Mouse (Mus musculus): ENCODE results near the gene Senp3. TPM values are rescaled to one million over a fixed set of nuclear protein-coding genes. Genes with fewer than 3 reads are reported as not detected.

The Senp3 gene
- polyA plus RNA-seq, 1 experiment from 2014 or later: 36.0 TPM

- no peaks in the 10 kb centered on the region for H3K9me3 ChIP-seq (ENCODE audit: low read length)
- no peak overlapping the region for H3K9ac ChIP-seq (replicated peaks; ENCODE audit: low read depth)
- DNase-seq (ENCODE audit: low spot score) (no peak), ATAC-seq (no peak)
- H3K27me3 ChIP-seq (replicated peaks; ENCODE audit: insufficient read depth, low read length): no peaks in the 10 kb centered on the region
- H3K27ac ChIP-seq (ENCODE audit: low read length): no peak overlapping the region
- H3K4me3 ChIP-seq (ENCODE audit: low read depth, low read length): no peak overlapping the region
- peaks cover 7% of the 10 kb centered on the region; the same call in 1 of the 2 replicates for H3K4me1 ChIP-seq (ENCODE audit: insufficient read depth, low read depth, low read length)
- 87% methylated on average over 5 of the region's 6 CpGs for WGBS
- no peak for TF ChIP-seq EP300 (IDR thresholded peaks at IDR 0.05)
- TF ChIP-seq CTCF (IDR thresholded peaks at IDR 0.05): no peak
- 0 out of 2 replicates have a peak, but pooled peaks cover 6% of the 10 kb centered on the region for H3K36me3 ChIP-seq (ENCODE audit: insufficient read depth, low read length)
- H3K4me2 ChIP-seq (replicated peaks; ENCODE audit: low read depth, low read length): no peak overlapping the region
Observed at GRCm38 (mm10) chr11:69692863-69693262, 11.0 kb upstream of the Senp3 start.

GRCm38 (mm10) chr11:69692196-69692811, 10.4 kb upstream of the Senp3 start:
- Histone ChIP-seq H3K36me3 (ENCODE audit: insufficient read depth, low read length) (0 out of 2 replicates have a peak, but pooled peaks cover 6% of the 10 kb centered on the region), H3K9me3 (ENCODE audit: low read length) (no peaks in the 10 kb centered on the region), H3K4me3 (ENCODE audit: low read depth, low read length) (no peak overlapping the region), H3K27ac (ENCODE audit: low read length) (no peak overlapping the region), H3K27me3 (replicated peaks; ENCODE audit: insufficient read depth, low read length) (no peaks in the 10 kb centered on the region), H3K4me2 (replicated peaks; ENCODE audit: low read depth, low read length) (no peak overlapping the region), H3K9ac (replicated peaks; ENCODE audit: low read depth) (no peak overlapping the region), H3K4me1 (ENCODE audit: insufficient read depth, low read depth, low read length) (peaks cover 7% of the 10 kb centered on the region; the same call in 1 of the 2 replicates)
- WGBS: 72% methylated on average over 9 of the region's 9 CpGs
- TF ChIP-seq CTCF (IDR thresholded peaks at IDR 0.05): no peak
- no peak for TF ChIP-seq EP300 (IDR thresholded peaks at IDR 0.05)
- DNase-seq (ENCODE audit: low spot score) (no peak), ATAC-seq (no peak)

- Histone ChIP-seq H3K36me3 (ENCODE audit: insufficient read depth, low read length) (0 out of 2 replicates have a peak, but pooled peaks cover 6% of the 10 kb centered on the region), H3K4me3 (ENCODE audit: low read depth, low read length) (no peak overlapping the region), H3K9me3 (ENCODE audit: low read length) (no peaks in the 10 kb centered on the region), H3K4me1 (ENCODE audit: insufficient read depth, low read depth, low read length) (peaks cover 17% of the 10 kb centered on the region), H3K27me3 (replicated peaks; ENCODE audit: insufficient read depth, low read length) (no peaks in the 10 kb centered on the region), H3K9ac (replicated peaks; ENCODE audit: low read depth) (no peak overlapping the region), H3K27ac (ENCODE audit: low read length) (no peak overlapping the region), H3K4me2 (replicated peaks; ENCODE audit: low read depth, low read length) (no peak overlapping the region)
- 91% methylated on average over 1 of the region's 1 CpGs for WGBS
- no peak for TF ChIP-seq EP300 (IDR thresholded peaks at IDR 0.05)
- ATAC-seq: no peak
- DNase-seq (ENCODE audit: low spot score): no peak
Observed at GRCm38 (mm10) chr11:69689891-69690290, 8.0 kb upstream of the Senp3 start.

- Histone ChIP-seq H3K27me3 (replicated peaks; ENCODE audit: insufficient read depth, low read length) (no peaks in the 10 kb centered on the region), H3K9me3 (ENCODE audit: low read length) (no peaks in the 10 kb centered on the region), H3K9ac (replicated peaks; ENCODE audit: low read depth) (no peak overlapping the region), H3K4me2 (replicated peaks; ENCODE audit: low read depth, low read length) (peak overlapping the region; percentile 51; the same call in 1 of the 2 replicates), H3K27ac (ENCODE audit: low read length) (peak overlapping the region; percentile 95; the same call in 1 of the 2 replicates), H3K4me3 (ENCODE audit: low read depth, low read length) (no peak overlapping the region), H3K36me3 (ENCODE audit: insufficient read depth, low read length) (0 out of 2 replicates have a peak, but pooled peaks cover 6% of the 10 kb centered on the region), H3K4me1 (ENCODE audit: insufficient read depth, low read depth, low read length) (peaks cover 34% of the 10 kb centered on the region)
- DNase-seq (ENCODE audit: low spot score) (no peak), ATAC-seq (no peak)
- TF ChIP-seq CTCF (IDR thresholded peaks at IDR 0.05) (no peak), EP300 (IDR thresholded peaks at IDR 0.05) (no peak)
- 51% methylated on average over 5 of the region's 5 CpGs for WGBS
Observed at GRCm38 (mm10) chr11:69687061-69687460, 5.2 kb upstream of the Senp3 start.

GRCm38 (mm10) chr11:69686377-69686776, 4.5 kb upstream of the Senp3 start:
- peak; percentile 78 for DNase-seq (ENCODE audit: low spot score)
- H3K36me3 ChIP-seq (ENCODE audit: insufficient read depth, low read length): 0 out of 2 replicates have a peak, but pooled peaks cover 4% of the 10 kb centered on the region
- no peak; the same call in 1 of the 2 replicates for ATAC-seq
- H3K4me1 ChIP-seq (ENCODE audit: insufficient read depth, low read depth, low read length): peaks cover 34% of the 10 kb centered on the region
- H3K9ac ChIP-seq (replicated peaks; ENCODE audit: low read depth): 0 out of 2 replicates have a peak overlapping the region, but pooled peaks have one; percentile 39
- H3K27me3 ChIP-seq (replicated peaks; ENCODE audit: insufficient read depth, low read length): no peaks in the 10 kb centered on the region
- no peaks in the 10 kb centered on the region for H3K9me3 ChIP-seq (ENCODE audit: low read length)
- TF ChIP-seq CTCF (IDR thresholded peaks at IDR 0.05) (no peak), EP300 (IDR thresholded peaks at IDR 0.05) (no peak)
- peak overlapping the region; percentile 95 for H3K27ac ChIP-seq (ENCODE audit: low read length)
- H3K4me3 ChIP-seq (ENCODE audit: low read depth, low read length): no peak overlapping the region
- WGBS: 9% methylated on average over 4 of the region's 4 CpGs
- peak overlapping the region; percentile 51 for H3K4me2 ChIP-seq (replicated peaks; ENCODE audit: low read depth, low read length)

GRCm38 (mm10) chr11:69685526-69686148, 3.8 kb upstream of the Senp3 start, which contains the start of gene Tnfsf13:
Gene Tnfsf13, minus strand, starts transcription at chr11:69685784.
- Histone ChIP-seq H3K9ac (replicated peaks; ENCODE audit: low read depth) (peak within 1 kb of the TSS; percentile 39; the same call in 1 of the 2 replicates), H3K4me2 (replicated peaks; ENCODE audit: low read depth, low read length) (peak within 1 kb of the TSS; percentile 51), H3K4me3 (ENCODE audit: low read depth, low read length) (peak within 1 kb of the TSS; percentile 17; the same call in 1 of the 2 replicates), H3K36me3 (ENCODE audit: insufficient read depth, low read length) (no peaks in the 10 kb centered on the region), H3K27ac (ENCODE audit: low read length) (peak within 1 kb of the TSS; percentile 95), H3K27me3 (replicated peaks; ENCODE audit: insufficient read depth, low read length) (no peaks in the 10 kb centered on the region), H3K9me3 (ENCODE audit: low read length) (no peaks in the 10 kb centered on the region), H3K4me1 (ENCODE audit: insufficient read depth, low read depth, low read length) (peaks cover 39% of the 10 kb centered on the region)
- DNase-seq (ENCODE audit: low spot score): peak; percentile 97
- peak; percentile 58 for TF ChIP-seq EP300 (IDR thresholded peaks at IDR 0.05)
- no peak for TF ChIP-seq CTCF (IDR thresholded peaks at IDR 0.05)
- 15% methylated on average over 10 of the region's 10 CpGs for WGBS
- ATAC-seq: peak; percentile 56
